Mouse (Mus musculus): Measurements from ENCODE around the gene Slc25a22. TPM values are rescaled to one million over a fixed set of nuclear protein-coding genes. Genes with fewer than 3 reads are reported as not detected.
A peak's percentile ranks its signal among the peaks of the same experiment; 100 is the strongest.

The Slc25a22 gene
- polyA plus RNA-seq, 1 experiment from 2014 or later, result 18.7 TPM

DNA sequence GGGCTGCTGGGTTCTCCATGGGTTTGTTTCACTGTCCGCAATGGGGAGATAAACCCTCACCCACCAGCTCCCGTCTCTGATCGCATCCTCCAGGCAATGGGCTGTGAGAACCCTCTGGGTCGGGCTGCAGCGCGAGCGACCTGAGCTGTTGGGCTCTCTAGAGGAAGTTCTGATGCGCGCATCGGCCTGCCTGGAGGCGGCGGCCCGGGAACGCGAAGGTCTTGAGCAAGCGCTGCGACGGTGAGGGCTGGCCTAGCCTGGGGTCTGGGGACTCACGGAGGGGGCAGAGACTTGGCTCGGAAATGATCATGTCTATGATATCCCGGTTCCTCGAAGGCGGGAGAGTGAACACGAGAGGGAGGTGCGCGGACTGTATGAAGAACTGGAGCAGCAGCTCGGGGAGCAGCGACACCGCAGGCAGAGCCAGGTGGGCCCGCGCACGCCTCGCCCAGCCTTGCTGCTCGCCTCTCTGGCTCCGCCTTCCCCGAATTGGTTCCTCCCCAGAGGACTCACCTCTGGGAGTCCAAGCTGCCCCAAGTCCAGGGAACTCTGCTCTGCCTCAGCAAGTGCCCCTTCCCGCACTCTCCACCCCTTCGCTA, 27.0 kb upstream of the Slc25a22 start:
- H3K4me2 ChIP-seq, result peak overlapping the region; percentile 35
- H3K27ac ChIP-seq (replicated peaks), result no peak overlapping the region
- WGBS (ENCODE audit: insufficient replicate concordance), result 8% methylated on average over 38 of the region's 38 CpGs
- H3K9me3 ChIP-seq (replicated peaks), result no peaks in the 10 kb centered on the region
- H3K4me3 ChIP-seq (replicated peaks), result 0 out of 2 replicates have a peak overlapping the region, but pooled peaks have one; percentile 10
- peaks cover 8% of the 10 kb centered on the region for H3K36me3 ChIP-seq (replicated peaks)
- no peak for ATAC-seq (ENCODE audit: insufficient read depth)
- H3K9ac ChIP-seq, result no peak overlapping the region
- H3K27me3 ChIP-seq, result peaks cover 74% of the 10 kb centered on the region
- H3K4me1 ChIP-seq (replicated peaks), result peaks cover 68% of the 10 kb centered on the region

DNA sequence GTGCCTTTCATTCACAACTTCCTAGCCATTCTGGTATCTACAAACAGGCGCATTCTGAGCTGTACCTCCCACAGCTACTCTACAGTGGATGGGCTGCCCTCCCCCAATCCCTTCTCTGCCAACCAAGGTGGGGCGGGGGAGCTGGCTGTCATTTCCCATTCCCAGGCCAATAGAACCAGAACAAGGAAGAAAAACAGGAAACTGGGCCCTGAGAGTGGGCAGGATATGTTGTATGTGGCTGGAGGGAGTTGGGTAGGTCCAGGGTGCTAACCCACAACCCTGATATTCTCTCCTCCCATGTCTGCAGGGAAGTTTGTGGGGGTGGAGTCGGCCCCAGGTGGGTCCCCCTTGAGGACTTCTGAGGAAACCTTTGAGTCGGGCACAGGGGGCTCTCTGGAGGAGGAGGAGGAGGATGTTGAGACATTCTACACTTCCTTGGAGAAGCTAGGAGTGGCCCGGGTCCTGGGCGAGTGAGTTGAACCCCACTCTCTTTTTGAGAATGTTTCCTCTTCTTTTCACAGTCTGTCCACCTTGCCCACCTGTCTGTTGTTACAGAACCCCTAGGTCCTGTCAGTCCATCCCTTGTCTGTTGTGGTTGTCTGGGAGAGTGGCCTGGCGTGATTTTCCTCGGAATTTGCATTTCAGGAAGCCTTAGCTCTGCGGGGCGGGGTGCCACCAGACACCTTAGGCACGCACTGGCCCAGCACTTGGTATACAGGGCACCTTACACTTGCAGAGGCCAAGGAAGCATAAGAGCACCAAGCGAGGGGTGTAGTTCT, 26.3 kb upstream of the Slc25a22 start:
- peaks cover 81% of the 10 kb centered on the region for H3K27me3 ChIP-seq
- 0 out of 2 replicates have a peak overlapping the region, but pooled peaks have one; percentile 6 for H3K27ac ChIP-seq (replicated peaks)
- peaks cover 8% of the 10 kb centered on the region; the same call in 1 of the 2 replicates for H3K36me3 ChIP-seq (replicated peaks)
- H3K9me3 ChIP-seq (replicated peaks), result no peaks in the 10 kb centered on the region
- ATAC-seq (ENCODE audit: insufficient read depth), result no peak
- WGBS (ENCODE audit: insufficient replicate concordance), result 23% methylated on average over 12 of the region's 12 CpGs
- no peak overlapping the region for H3K9ac ChIP-seq
- peaks cover 61% of the 10 kb centered on the region for H3K4me1 ChIP-seq (replicated peaks)
- H3K4me3 ChIP-seq (replicated peaks), result no peak overlapping the region
- H3K4me2 ChIP-seq, result peak overlapping the region; percentile 35

DNA sequence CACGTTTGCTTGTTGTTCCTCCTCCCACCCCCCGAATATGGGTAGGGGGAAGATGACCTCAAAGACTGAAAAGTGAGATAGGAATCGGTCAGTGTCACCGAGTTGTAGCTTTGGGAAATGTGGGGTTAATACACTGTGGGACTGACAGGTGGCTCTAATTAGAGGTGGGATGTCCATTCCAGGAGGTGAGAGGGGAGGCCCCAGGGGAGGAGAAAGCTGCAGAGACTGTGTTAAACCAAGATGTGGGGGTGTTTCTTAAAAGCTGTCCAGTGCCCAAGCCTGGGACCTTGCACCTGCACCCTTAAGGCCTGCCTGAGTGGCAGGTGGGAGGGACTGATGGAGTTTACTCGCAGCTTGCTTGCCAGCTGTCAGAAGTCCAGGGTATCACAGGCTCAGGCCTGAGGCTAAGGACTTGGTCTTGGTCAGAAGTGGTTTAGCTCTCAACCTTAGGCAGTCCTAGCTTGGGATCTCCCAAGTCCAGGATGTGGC, 24.7 kb upstream of the Slc25a22 start:
- Histone ChIP-seq H3K9ac (no peak overlapping the region; the same call in 1 of the 2 replicates), H3K4me1 (replicated peaks) (peaks cover 51% of the 10 kb centered on the region)
- 16% methylated on average over 5 of the region's 5 CpGs for WGBS (ENCODE audit: insufficient replicate concordance)

DNA sequence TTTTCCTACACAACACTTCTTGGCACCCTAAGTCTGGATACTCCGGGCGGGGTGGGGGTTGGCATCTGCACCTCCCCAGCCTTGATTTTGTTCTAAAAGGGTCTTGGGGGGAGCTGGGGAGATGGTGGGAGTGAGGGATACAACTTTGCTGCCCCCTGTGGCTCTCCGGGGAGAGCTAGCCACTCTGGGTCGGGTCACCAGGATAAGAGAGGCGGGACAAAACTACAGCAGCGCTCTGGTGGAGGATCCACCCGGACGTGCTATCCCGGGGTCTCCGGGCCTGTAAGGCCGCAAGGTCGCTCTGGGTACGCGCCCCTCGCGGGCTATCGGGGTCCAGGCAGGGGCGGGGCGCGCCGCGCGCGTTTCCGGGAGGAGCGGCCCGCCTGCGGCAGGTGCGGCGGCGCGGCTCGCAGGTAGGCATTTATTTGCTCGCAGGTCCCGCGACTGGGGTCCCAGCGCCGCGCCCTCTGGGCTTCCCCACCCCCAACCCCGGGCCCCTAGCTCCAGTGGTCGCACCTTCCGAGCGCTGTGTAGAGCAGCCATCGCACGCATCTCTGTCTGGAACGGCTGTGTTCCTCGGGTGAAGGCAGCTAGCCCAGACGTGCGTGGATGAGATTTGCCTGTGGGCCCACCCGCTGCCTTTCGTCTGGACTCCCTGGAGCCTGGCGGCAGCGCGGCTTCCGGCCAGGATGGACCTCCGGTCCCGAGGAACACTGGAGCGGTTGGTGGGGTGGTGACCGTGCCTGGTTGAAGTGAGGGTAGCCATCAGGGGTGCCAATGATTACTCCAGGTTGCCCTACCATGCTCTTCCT, 24.0 kb upstream of the Slc25a22 start:
- Histone ChIP-seq H3K4me2 (peak overlapping the region; percentile 66), H3K4me3 (replicated peaks) (peak overlapping the region; percentile 50), H3K36me3 (replicated peaks) (peaks cover 12% of the 10 kb centered on the region; the same call in 1 of the 2 replicates), H3K9ac (peak overlapping the region; percentile 40; the same call in 1 of the 2 replicates), H3K4me1 (replicated peaks) (peaks cover 49% of the 10 kb centered on the region), H3K27me3 (peaks cover 81% of the 10 kb centered on the region), H3K27ac (replicated peaks) (no peak overlapping the region), H3K9me3 (replicated peaks) (no peaks in the 10 kb centered on the region)
- no peak for ATAC-seq (ENCODE audit: insufficient read depth)
- 3% methylated on average over 54 of the region's 59 CpGs for WGBS (ENCODE audit: insufficient replicate concordance)

More for the DNA sequence above, 24.7 kb upstream of the Slc25a22 start:
- no peak for ATAC-seq (ENCODE audit: insufficient read depth)
- Histone ChIP-seq H3K4me2 (peak overlapping the region; percentile 66), H3K9me3 (replicated peaks) (no peaks in the 10 kb centered on the region), H3K27ac (replicated peaks) (0 out of 2 replicates have a peak overlapping the region, but pooled peaks have one; percentile 6), H3K27me3 (peaks cover 84% of the 10 kb centered on the region), H3K36me3 (replicated peaks) (peaks cover 12% of the 10 kb centered on the region; the same call in 1 of the 2 replicates), H3K4me3 (replicated peaks) (peak overlapping the region; percentile 50)

DNA sequence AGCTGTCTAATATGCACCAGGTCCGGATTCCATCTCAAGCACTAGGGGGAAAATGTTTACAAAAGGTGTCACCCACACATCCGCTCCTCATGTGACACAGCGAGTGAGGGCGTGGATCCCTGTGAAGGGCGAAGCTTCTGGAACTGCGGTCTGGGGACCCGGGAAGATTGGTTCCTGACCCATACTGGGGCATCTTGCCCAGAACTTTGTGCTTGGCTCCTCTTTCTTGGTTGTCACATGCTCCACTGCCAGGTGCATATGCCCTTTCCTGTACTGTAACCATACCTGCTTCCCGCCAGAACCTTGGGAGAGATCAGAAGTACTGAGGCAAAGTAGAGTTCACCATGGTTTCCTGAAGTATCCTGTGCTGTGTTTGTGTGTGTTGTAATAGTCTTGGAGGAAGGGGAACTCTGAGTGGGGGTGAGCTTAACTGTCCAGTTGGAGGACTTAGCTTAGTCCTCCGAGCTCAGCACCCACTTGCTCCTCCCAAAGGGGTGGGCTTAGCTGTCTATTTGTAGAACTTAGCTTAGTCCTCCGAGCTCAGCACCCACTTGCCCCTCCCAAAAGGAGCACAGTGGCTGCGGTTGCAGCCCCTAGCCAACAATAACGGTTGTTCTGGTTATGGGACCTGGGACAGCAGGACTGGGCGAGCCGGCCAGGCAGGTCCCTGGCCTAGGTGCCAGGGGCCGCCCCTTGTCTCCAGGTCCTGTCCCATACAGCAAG, 22.9 kb upstream of the Slc25a22 start, which contains the start of gene Cracr2b:
Gene Cracr2b (plus strand): TSS at position 704 of the 723 bp plus-strand sequence.
- peak within 1 kb of the TSS; percentile 50 for H3K4me3 ChIP-seq (replicated peaks)
- 54% methylated on average over 15 of the region's 15 CpGs for whole genome bisulfite sequencing (ENCODE audit: insufficient replicate concordance)
- peak within 1 kb of the TSS; percentile 40; the same call in 1 of the 2 replicates for H3K9ac ChIP-seq
- peaks cover 51% of the 10 kb centered on the region for H3K4me1 ChIP-seq (replicated peaks)
- H3K27ac ChIP-seq (replicated peaks), result 0 out of 2 replicates have a peak within 1 kb of the TSS, but pooled peaks have one; percentile 38
- peaks cover 12% of the 10 kb centered on the region; the same call in 1 of the 2 replicates for H3K36me3 ChIP-seq (replicated peaks)
- H3K27me3 ChIP-seq, result peaks cover 69% of the 10 kb centered on the region
- no peak for ATAC-seq (ENCODE audit: insufficient read depth)
- H3K9me3 ChIP-seq (replicated peaks), result no peaks in the 10 kb centered on the region
- peak within 1 kb of the TSS; percentile 66 for H3K4me2 ChIP-seq

DNA sequence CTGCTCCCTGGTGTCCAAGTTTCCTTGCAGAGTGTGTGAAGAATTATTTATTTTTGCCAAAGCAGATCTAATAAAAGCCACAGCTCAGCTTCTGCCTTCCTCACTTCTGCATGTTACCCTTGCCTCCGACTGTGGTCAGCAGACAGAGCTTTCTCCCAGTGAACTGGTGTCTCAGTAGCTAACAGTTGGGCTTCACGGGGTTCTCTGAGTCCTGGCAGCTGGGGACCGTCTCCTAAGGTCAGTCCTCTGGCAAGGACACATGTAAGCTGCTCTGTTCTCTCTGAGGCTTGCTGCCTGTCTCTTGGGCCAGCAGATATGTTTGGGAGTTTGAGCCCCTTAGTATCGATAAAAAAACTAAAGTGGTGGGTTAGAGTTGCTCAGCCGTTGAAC, 22.3 kb upstream of the Slc25a22 start:
- Histone ChIP-seq H3K27me3 (peaks cover 63% of the 10 kb centered on the region), H3K4me3 (replicated peaks) (no peak overlapping the region), H3K36me3 (replicated peaks) (peaks cover 12% of the 10 kb centered on the region; the same call in 1 of the 2 replicates), H3K9ac (no peak overlapping the region), H3K4me1 (replicated peaks) (peaks cover 50% of the 10 kb centered on the region), H3K27ac (replicated peaks) (no peak overlapping the region), H3K9me3 (replicated peaks) (no peaks in the 10 kb centered on the region), H3K4me2 (no peak overlapping the region)
- ATAC-seq (ENCODE audit: insufficient read depth), result no peak
- WGBS (ENCODE audit: insufficient replicate concordance), result 59% methylated on average over 5 of the region's 5 CpGs

DNA sequence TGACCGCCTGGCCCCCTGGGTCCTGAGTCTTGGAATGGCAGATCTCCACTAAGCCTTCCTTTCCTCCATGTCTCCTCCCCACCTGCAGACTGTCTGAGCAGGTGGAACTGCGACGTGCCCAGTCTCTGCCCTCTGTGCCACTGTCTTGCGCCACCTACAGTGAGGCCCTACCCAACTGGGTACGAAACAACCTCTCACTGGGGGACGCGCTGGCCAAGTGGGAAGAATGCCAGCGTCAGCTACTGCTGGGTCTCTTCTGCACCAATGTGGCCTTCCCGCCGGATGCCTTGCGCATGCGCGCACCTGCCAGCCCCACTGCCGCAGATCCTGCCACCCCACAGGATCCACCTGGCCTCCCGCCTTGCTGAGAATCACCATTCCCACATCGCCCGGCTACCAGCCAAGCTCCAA, 21.6 kb upstream of the Slc25a22 start:
- H3K4me2 ChIP-seq, result no peak overlapping the region
- H3K36me3 ChIP-seq (replicated peaks), result peaks cover 12% of the 10 kb centered on the region; the same call in 1 of the 2 replicates
- H3K4me1 ChIP-seq (replicated peaks), result peaks cover 50% of the 10 kb centered on the region
- ATAC-seq (ENCODE audit: insufficient read depth), result no peak
- no peak overlapping the region for H3K4me3 ChIP-seq (replicated peaks)
- H3K9me3 ChIP-seq (replicated peaks), result no peaks in the 10 kb centered on the region
- no peak overlapping the region for H3K9ac ChIP-seq
- H3K27me3 ChIP-seq, result peaks cover 57% of the 10 kb centered on the region
- 84% methylated on average over 17 of the region's 17 CpGs for whole genome bisulfite sequencing (ENCODE audit: insufficient replicate concordance)
- H3K27ac ChIP-seq (replicated peaks), result no peak overlapping the region

DNA sequence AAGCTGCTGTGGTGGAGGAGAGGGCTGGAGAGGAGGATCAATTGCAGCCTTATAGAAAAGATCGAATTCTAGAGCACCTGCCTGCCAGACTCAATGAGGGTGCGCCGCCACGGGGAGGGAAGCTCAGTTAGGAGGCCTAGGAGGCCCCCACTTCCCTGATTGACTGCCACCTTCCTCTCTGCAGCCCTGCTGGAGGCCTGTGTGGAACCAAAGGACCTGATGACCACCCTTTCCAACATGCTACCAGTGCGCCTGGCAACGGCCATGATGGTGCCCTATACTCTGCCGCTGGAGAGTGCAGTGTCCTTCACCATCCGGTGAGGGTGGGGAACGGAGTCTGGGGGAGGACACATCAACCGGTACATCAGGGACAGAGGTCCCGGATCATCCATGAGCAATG, 21.0 kb upstream of the Slc25a22 start:
- WGBS (ENCODE audit: insufficient replicate concordance), result 88% methylated on average over 11 of the region's 11 CpGs
- no peak overlapping the region for H3K9ac ChIP-seq
- peaks cover 12% of the 10 kb centered on the region; the same call in 1 of the 2 replicates for H3K36me3 ChIP-seq (replicated peaks)
- no peak overlapping the region for H3K27ac ChIP-seq (replicated peaks)
- no peak for ATAC-seq (ENCODE audit: insufficient read depth)
- H3K27me3 ChIP-seq, result peaks cover 50% of the 10 kb centered on the region
- H3K4me1 ChIP-seq (replicated peaks), result peaks cover 52% of the 10 kb centered on the region
- no peaks in the 10 kb centered on the region for H3K9me3 ChIP-seq (replicated peaks)
- H3K4me3 ChIP-seq (replicated peaks), result no peak overlapping the region
- H3K4me2 ChIP-seq, result no peak overlapping the region

DNA sequence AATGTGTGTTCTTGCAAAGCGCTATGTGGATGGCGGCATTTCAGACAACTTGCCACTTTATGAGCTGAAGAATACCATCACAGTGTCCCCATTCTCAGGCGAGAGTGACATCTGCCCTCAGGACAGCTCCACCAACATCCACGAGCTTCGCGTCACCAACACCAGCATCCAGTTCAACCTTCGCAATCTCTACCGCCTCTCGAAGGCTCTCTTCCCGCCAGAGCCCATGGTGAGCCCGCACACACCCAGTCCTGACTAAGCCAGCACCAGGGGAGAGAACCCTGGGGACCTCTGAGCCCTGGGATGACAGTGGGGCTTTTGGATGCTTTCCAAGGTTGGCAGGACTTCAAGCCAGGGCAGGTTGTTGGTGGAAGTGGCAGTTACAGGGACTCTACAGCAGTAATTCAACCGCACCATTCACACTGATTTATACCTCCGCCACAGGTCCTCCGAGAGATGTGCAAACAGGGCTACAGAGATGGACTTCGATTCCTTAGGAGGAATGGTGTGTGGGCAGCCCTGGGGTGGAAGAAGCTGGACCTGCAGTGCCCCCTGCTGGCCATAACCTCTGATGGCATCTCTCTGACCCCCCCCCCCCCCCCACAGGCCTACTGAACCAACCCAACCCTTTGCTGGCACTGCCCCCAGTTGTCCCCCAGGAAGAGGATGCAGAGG, 20.4 kb upstream of the Slc25a22 start:
- H3K4me1 ChIP-seq (replicated peaks), result peaks cover 55% of the 10 kb centered on the region
- H3K27me3 ChIP-seq, result peaks cover 45% of the 10 kb centered on the region
- no peak overlapping the region for H3K4me3 ChIP-seq (replicated peaks)
- H3K36me3 ChIP-seq (replicated peaks), result peaks cover 12% of the 10 kb centered on the region; the same call in 1 of the 2 replicates
- no peak overlapping the region for H3K27ac ChIP-seq (replicated peaks)
- WGBS (ENCODE audit: insufficient replicate concordance), result 77% methylated on average over 15 of the region's 15 CpGs
- H3K9ac ChIP-seq, result no peak overlapping the region
- H3K4me2 ChIP-seq, result no peak overlapping the region
- H3K9me3 ChIP-seq (replicated peaks), result no peaks in the 10 kb centered on the region
- no peak for ATAC-seq (ENCODE audit: insufficient read depth)

DNA sequence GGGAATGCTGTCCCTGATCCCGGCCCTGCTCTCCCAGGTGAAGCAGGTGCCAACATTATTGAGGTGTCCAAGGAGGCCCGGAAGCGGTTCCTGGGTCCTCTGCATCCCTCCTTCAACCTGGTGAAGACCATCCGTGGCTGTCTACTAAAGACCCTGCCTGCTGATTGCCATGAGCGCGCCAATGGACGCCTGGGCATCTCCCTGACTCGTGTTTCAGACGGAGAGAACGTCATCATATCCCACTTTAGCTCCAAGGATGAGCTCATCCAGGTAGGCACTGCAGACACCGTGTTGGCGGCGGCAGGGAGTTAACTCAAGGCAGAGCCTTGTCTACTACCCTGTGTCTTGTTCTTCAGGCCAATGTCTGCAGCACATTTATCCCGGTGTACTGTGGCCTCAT, 19.5 kb upstream of the Slc25a22 start:
- no peaks in the 10 kb centered on the region for H3K9me3 ChIP-seq (replicated peaks)
- H3K4me3 ChIP-seq (replicated peaks), result no peak overlapping the region
- no peak for ATAC-seq (ENCODE audit: insufficient read depth)
- peaks cover 54% of the 10 kb centered on the region for H3K4me1 ChIP-seq (replicated peaks)
- H3K36me3 ChIP-seq (replicated peaks), result peaks cover 13% of the 10 kb centered on the region
- peaks cover 36% of the 10 kb centered on the region for H3K27me3 ChIP-seq
- no peak overlapping the region for H3K9ac ChIP-seq
- WGBS (ENCODE audit: insufficient replicate concordance), result 82% methylated on average over 14 of the region's 14 CpGs
- no peak overlapping the region for H3K27ac ChIP-seq (replicated peaks)
- H3K4me2 ChIP-seq, result no peak overlapping the region
